Mouse (Mus musculus) Patski (cell line): ENCODE measurements around the gene Xrcc1. TPM values are rescaled to one million over a fixed set of nuclear protein-coding genes. Genes with fewer than 3 reads are reported as not detected.

ENCODE experiments used
- ATAC-seq: fragments of 100-300 bp; one replicate; pipeline ENCODE4 v1.8.0; 2021
- CTCF ChIA-PET: fragments of 350-600 bp; sonication (Branson Sonifier 250); formaldehyde crosslinking; loops from one replicate; lab custom pipeline; 2022; ENCODE audit warnings: inconsistent platforms; lab: Charles Lee
- POLR2A ChIA-PET: fragments of 350-600 bp; sonication (Branson Sonifier 250); formaldehyde crosslinking; loops from one replicate; lab custom pipeline; 2022; ENCODE audit warnings: antibody characterized with exemption, inconsistent platforms; lab: Charles Lee
- DNase-seq: peaks from one replicate; pipeline ENCODE4 v3.0.0-alpha.2; 2011; ENCODE audit warnings: low read depth, low spot score
- H3K27me3 ChIP-seq: fragments of 371-371 bp; one replicate; pipeline ENCODE4 v1.5.1; 2021
- CTCF ChIP-seq: fragments of 100-300 bp; IDR thresholded peaks from one replicate; pipeline ENCODE4 v1.5.1; 2021
- in situ Hi-C: fragments of 300-500 bp; cut with MboI; formaldehyde crosslinking; loops from 3 replicates; pipeline ENCODE4 v1.11.1; 2018; ENCODE audit warnings: low pct_unique_long_range_greater_than_20kb, mixed read lengths
- polyA plus RNA-seq: library from polyadenylated mRNA; unstranded; gene quantifications from one replicate; pipeline ENCODE4 v1.2.3, GENCODE M21; 2021

Gene Xrcc1
- polyA plus RNA-seq, 1 experiment from 2014 or later, result 60.3 TPM

GRCm38 (mm10) chr7:24593621-24594308 is 47.7 kb downstream of the Xrcc1 start:
- ChIA-PET POLR2A (interaction anchor here (0.6 kb wide), 1 partner anchor 27 kb away, joined by 3 read pairs; no protein-coding TSS in a partner anchor), CTCF (interaction anchor here (1.6 kb wide), 1 partner anchor 62 kb away, joined by 4 read pairs; no protein-coding TSS in a partner anchor)
- no peaks in the 10 kb centered on the region for H3K27me3 ChIP-seq
- TF ChIP-seq CTCF, result no peak
- in situ Hi-C loops, result no loop called here
- ATAC-seq (peak; percentile 89), DNase-seq (no peak)

- no peak for ATAC-seq
- CTCF ChIA-PET, result interaction anchor here (1.6 kb wide), 1 partner anchor 62 kb away, joined by 4 read pairs; no protein-coding TSS in a partner anchor
- in situ Hi-C loops, result no loop called here
- POLR2A ChIA-PET, result interaction anchor here (0.6 to 1.0 kb wide), 3 partner anchors 27 to 319 kb away, joined by 3 read pairs; no protein-coding TSS in a partner anchor
- TF ChIP-seq CTCF, result no peak
- no peak for DNase-seq
- H3K27me3 ChIP-seq, result no peaks in the 10 kb centered on the region
Measured at GRCm38 (mm10) chr7:24594309-24594803, 48.3 kb downstream of the Xrcc1 start.

GRCm38 (mm10) chr7:24595464-24595863 is 49.4 kb downstream of the Xrcc1 start:
- ATAC-seq (no peak), DNase-seq (no peak)
- CTCF ChIA-PET, result interaction anchor here (0.8 kb wide), 1 partner anchor 14 kb away, joined by 3 read pairs; no protein-coding TSS in a partner anchor
- in situ Hi-C loops, result no loop called here
- no peak for TF ChIP-seq CTCF
- POLR2A ChIA-PET, result no interaction called here
- H3K27me3 ChIP-seq, result no peaks in the 10 kb centered on the region

GRCm38 (mm10) chr7:24598121-24598520 is 52.0 kb downstream of the Xrcc1 start:
- CTCF ChIA-PET, result interaction anchor here (1.0 to 1.8 kb wide), 4 partner anchors 10 to 44 kb away, joined by 3 to 5 read pairs (median 4); partner anchors contain the start of gene Phldb3

GRCm38 (mm10) chr7:24599211-24600067 is 53.4 kb downstream of the Xrcc1 start:
- TF ChIP-seq CTCF, result peak; percentile 56
- ChIA-PET POLR2A (no interaction called here), CTCF (interaction anchor here (1.0 to 3.1 kb wide), 5 partner anchors 9 to 54 kb away, joined by 4 to 25 read pairs (median 4); partner anchors contain the start of gene Phldb3)
- H3K27me3 ChIP-seq, result no peaks in the 10 kb centered on the region
- DNase-seq (no peak), ATAC-seq (peak; percentile 82)
- in situ Hi-C loops, result loop anchor here (5.0 kb wide), 1 partner anchor 58 kb away; no protein-coding TSS in a partner anchor

More at GRCm38 (mm10) chr7:24598121-24598520, 52.0 kb downstream of the Xrcc1 start:
- POLR2A ChIA-PET, result interaction anchor here (1.3 kb wide), 1 partner anchor 91 kb away, joined by 4 read pairs; the partner anchor contains the start of gene Zfp428
- DNase-seq, result no peak
- ATAC-seq, result no peak
- in situ Hi-C loops, result no loop called here
- no peaks in the 10 kb centered on the region for H3K27me3 ChIP-seq
- TF ChIP-seq CTCF, result no peak

GRCm38 (mm10) chr7:24600941-24601597 is 55.0 kb downstream of the Xrcc1 start:
- peak; percentile 100 for TF ChIP-seq CTCF
- ChIA-PET CTCF (interaction anchor here (0.6 to 3.2 kb wide), 21 partner anchors 9 to 159 kb away, joined by 3 to 25 read pairs (median 4); partner anchors contain the start of gene Phldb3), POLR2A (interaction anchor here (1.0 kb wide), 1 partner anchor 35 kb away, joined by 3 read pairs; no protein-coding TSS in a partner anchor)
- ATAC-seq (peak; percentile 88), DNase-seq (peak; percentile 61)
- in situ Hi-C loops, result loop anchor here (5.0 kb wide), 1 partner anchor 56 kb away; no protein-coding TSS in a partner anchor
- H3K27me3 ChIP-seq, result no peaks in the 10 kb centered on the region

- ChIA-PET CTCF (no interaction called here), POLR2A (no interaction called here)
- no peaks in the 10 kb centered on the region for H3K27me3 ChIP-seq
- ATAC-seq (no peak), DNase-seq (no peak)
- no peak for TF ChIP-seq CTCF
- in situ Hi-C loops, result no loop called here
Measured at GRCm38 (mm10) chr7:24605561-24605960, 59.5 kb downstream of the Xrcc1 start.

GRCm38 (mm10) chr7:24606046-24606445 is 60.0 kb downstream of the Xrcc1 start:
- in situ Hi-C loops, result no loop called here
- TF ChIP-seq CTCF, result no peak
- no peak for DNase-seq
- ATAC-seq, result no peak
- ChIA-PET POLR2A (no interaction called here), CTCF (no interaction called here)
- H3K27me3 ChIP-seq, result no peaks in the 10 kb centered on the region

GRCm38 (mm10) chr7:24608017-24608416 is 61.9 kb downstream of the Xrcc1 start:
- DNase-seq (peak; percentile 64), ATAC-seq (peak; percentile 69)
- CTCF ChIA-PET, result no interaction called here
- H3K27me3 ChIP-seq, result no peaks in the 10 kb centered on the region
- POLR2A ChIA-PET, result no interaction called here
- in situ Hi-C loops, result no loop called here
- no peak for TF ChIP-seq CTCF
